Mouse (Mus musculus) cortical plate, adult 2 months (tissue): ENCODE results near the gene Fgb.

ENCODE experiments used
- CTCF ChIP-seq: fragments of 200-500 bp; IDR thresholded peaks from 2 replicates; pipeline ENCODE4 v1.5.1; 2011; ENCODE audit warnings: mild to moderate bottlenecking, control low read depth, low read length; ENCODE audit not compliant: insufficient read depth; ENCODE audit errors: extremely low read depth
- POLR2A ChIP-seq: fragments of 200-500 bp; IDR thresholded peaks from 2 replicates; pipeline ENCODE4 v1.6.1; 2011; ENCODE audit warnings: mild to moderate bottlenecking, low read length, control low read depth; ENCODE audit not compliant: insufficient read depth; ENCODE audit errors: extremely low read depth

DNA sequence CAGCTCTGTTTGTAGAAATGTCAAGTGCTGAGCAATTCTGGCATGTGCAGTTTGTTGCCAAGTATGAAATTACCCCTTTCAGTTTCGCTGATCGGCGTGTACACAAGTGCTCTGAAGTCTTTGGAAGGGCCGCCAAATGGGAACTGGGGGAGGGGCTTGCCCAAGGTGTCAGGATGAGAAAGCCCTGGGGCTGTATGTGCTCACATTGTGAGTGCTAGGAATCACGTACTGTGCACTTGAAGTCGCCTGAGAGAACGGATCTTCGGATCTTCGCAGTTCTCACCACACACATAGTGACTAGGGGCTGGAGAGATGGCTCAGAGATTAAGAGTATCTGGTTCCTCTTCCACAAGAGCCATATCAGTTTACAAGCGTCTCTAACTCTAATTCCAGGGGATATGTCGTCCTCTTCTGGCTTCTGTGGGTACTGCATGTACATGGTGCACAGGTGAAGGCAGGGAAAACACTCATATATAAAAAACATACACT, 30.9 kb upstream of the Fgb start:
- TF ChIP-seq CTCF = peak; percentile 80
- no peak for TF ChIP-seq POLR2A
